Mouse (Mus musculus) heart, postnatal 0 days (tissue): Measurements from ENCODE around the gene Rai14.

ENCODE experiments used
- CTCF ChIP-seq: IDR thresholded peaks from 2 replicates; pipeline ENCODE4 v1.5.1; 2016; ENCODE audit warnings: antibody characterized with exemption, control low read depth, low read depth
- EP300 ChIP-seq: IDR thresholded peaks from 2 replicates; pipeline ENCODE4 v1.6.1; 2016; ENCODE audit warnings: antibody characterized with exemption, low read depth

- no peak for TF ChIP-seq CTCF
- TF ChIP-seq EP300: no peak
Measured at GRCm38 (mm10) chr15:10723507-10723906, 9.1 kb upstream of the Rai14 start.
